Mouse (Mus musculus): ENCODE measurements around the gene Ppp1r21. TPM values are rescaled to one million over a fixed set of nuclear protein-coding genes. Genes with fewer than 3 reads are reported as not detected.
A peak's percentile ranks its signal among the peaks of the same experiment; 100 is the strongest.

The Ppp1r21 gene
- polyA plus RNA-seq, 1 experiment from 2014 or later, result 20.5 TPM

- Histone ChIP-seq H3K27me3 (no peaks in the 10 kb centered on the region), H3K9ac (replicated peaks) (no peak overlapping the region), H3K4me1 (replicated peaks) (peaks cover 58% of the 10 kb centered on the region), H3K4me3 (replicated peaks) (no peak overlapping the region), H3K4me2 (peak overlapping the region; percentile 23), H3K36me3 (peaks cover 18% of the 10 kb centered on the region; the same call in 1 of the 2 replicates), H3K9me3 (0 out of 2 replicates have a peak, but pooled peaks cover 7% of the 10 kb centered on the region), H3K27ac (peak overlapping the region; percentile 86)
- WGBS, result 76% methylated on average over 7 of the region's 7 CpGs
- no peak for ATAC-seq (ENCODE audit: insufficient number of reproducible peaks, insufficient read depth, low FRiP score, low TSS enrichment, low read depth)
These were observed 97.2 kb downstream of the Ppp1r21 start for GRCm38 (mm10) chr17:88627150-88627549.

- peak overlapping the region; percentile 73 for H3K27ac ChIP-seq
- no peak overlapping the region for H3K4me2 ChIP-seq
- H3K9ac ChIP-seq (replicated peaks), result no peak overlapping the region
- 53% methylated on average over 10 of the region's 10 CpGs for WGBS
- ATAC-seq (ENCODE audit: insufficient number of reproducible peaks, insufficient read depth, low FRiP score, low TSS enrichment, low read depth), result no peak
- H3K4me1 ChIP-seq (replicated peaks), result peaks cover 58% of the 10 kb centered on the region
- no peaks in the 10 kb centered on the region for H3K9me3 ChIP-seq
- no peak overlapping the region for H3K4me3 ChIP-seq (replicated peaks)
- H3K27me3 ChIP-seq, result no peaks in the 10 kb centered on the region
- peaks cover 5% of the 10 kb centered on the region; the same call in 1 of the 2 replicates for H3K36me3 ChIP-seq
These were observed 98.9 kb downstream of the Ppp1r21 start for GRCm38 (mm10) chr17:88628676-88629380.

- peak overlapping the region; percentile 73 for H3K27ac ChIP-seq
- no peak overlapping the region for H3K9ac ChIP-seq (replicated peaks)
- H3K9me3 ChIP-seq, result no peaks in the 10 kb centered on the region
- 50% methylated on average over 4 of the region's 4 CpGs for WGBS
- H3K4me1 ChIP-seq (replicated peaks), result peaks cover 58% of the 10 kb centered on the region
- 0 out of 2 replicates have a peak overlapping the region, but pooled peaks have one; percentile 3 for H3K4me2 ChIP-seq
- no peak for ATAC-seq (ENCODE audit: insufficient number of reproducible peaks, insufficient read depth, low FRiP score, low TSS enrichment, low read depth)
- H3K27me3 ChIP-seq, result no peaks in the 10 kb centered on the region
- H3K4me3 ChIP-seq (replicated peaks), result no peak overlapping the region
- 0 out of 2 replicates have a peak, but pooled peaks cover under 1% of the 10 kb centered on the region for H3K36me3 ChIP-seq
These were observed 99.5 kb downstream of the Ppp1r21 start for GRCm38 (mm10) chr17:88629381-88629759.

- H3K9ac ChIP-seq (replicated peaks), result no peak overlapping the region
These were observed 100.1 kb downstream of the Ppp1r21 start for GRCm38 (mm10) chr17:88629931-88630553.

GRCm38 (mm10) chr17:88630554-88630948 is 100.6 kb downstream of the Ppp1r21 start:
- no peaks in the 10 kb centered on the region for H3K9me3 ChIP-seq
- H3K27ac ChIP-seq, result peak overlapping the region; percentile 73; the same call in 1 of the 2 replicates
- H3K4me3 ChIP-seq (replicated peaks), result no peak overlapping the region
- ATAC-seq (ENCODE audit: insufficient number of reproducible peaks, insufficient read depth, low FRiP score, low TSS enrichment, low read depth), result no peak
- 92% methylated on average over 3 of the region's 3 CpGs for WGBS
- no peak overlapping the region for H3K4me2 ChIP-seq
- peaks cover 5% of the 10 kb centered on the region for H3K36me3 ChIP-seq
- no peaks in the 10 kb centered on the region for H3K27me3 ChIP-seq
- H3K9ac ChIP-seq (replicated peaks), result no peak overlapping the region
- peaks cover 55% of the 10 kb centered on the region for H3K4me1 ChIP-seq (replicated peaks)

More at GRCm38 (mm10) chr17:88629931-88630553, 100.1 kb downstream of the Ppp1r21 start:
- Histone ChIP-seq H3K4me1 (replicated peaks) (peaks cover 58% of the 10 kb centered on the region), H3K9me3 (no peaks in the 10 kb centered on the region), H3K4me3 (replicated peaks) (no peak overlapping the region), H3K27ac (peak overlapping the region; percentile 73), H3K4me2 (peak overlapping the region; percentile 3; the same call in 1 of the 2 replicates), H3K27me3 (no peaks in the 10 kb centered on the region), H3K36me3 (peaks cover under 1% of the 10 kb centered on the region; the same call in 1 of the 2 replicates)
- no peak for ATAC-seq (ENCODE audit: insufficient number of reproducible peaks, insufficient read depth, low FRiP score, low TSS enrichment, low read depth)
- 38% methylated on average over 11 of the region's 11 CpGs for WGBS

GRCm38 (mm10) chr17:88632631-88633030 is 102.7 kb downstream of the Ppp1r21 start:
- Histone ChIP-seq H3K4me2 (no peak overlapping the region), H3K27ac (no peak overlapping the region), H3K4me1 (replicated peaks) (peaks cover 37% of the 10 kb centered on the region), H3K4me3 (replicated peaks) (no peak overlapping the region), H3K27me3 (no peaks in the 10 kb centered on the region), H3K9ac (replicated peaks) (no peak overlapping the region), H3K9me3 (no peaks in the 10 kb centered on the region), H3K36me3 (peaks cover 21% of the 10 kb centered on the region)
- ATAC-seq (ENCODE audit: insufficient number of reproducible peaks, insufficient read depth, low FRiP score, low TSS enrichment, low read depth), result no peak
- WGBS, result 88% methylated on average over 3 of the region's 3 CpGs

GRCm38 (mm10) chr17:88636076-88636475 is 106.2 kb downstream of the Ppp1r21 start:
- Histone ChIP-seq H3K4me2 (no peak overlapping the region), H3K4me3 (replicated peaks) (no peak overlapping the region), H3K36me3 (peaks cover 27% of the 10 kb centered on the region), H3K4me1 (replicated peaks) (peaks cover 8% of the 10 kb centered on the region; the same call in 1 of the 2 replicates), H3K27ac (no peak overlapping the region), H3K9me3 (no peaks in the 10 kb centered on the region), H3K9ac (replicated peaks) (no peak overlapping the region), H3K27me3 (no peaks in the 10 kb centered on the region)
- WGBS, result 87% methylated on average over 14 of the region's 14 CpGs
- ATAC-seq (ENCODE audit: insufficient number of reproducible peaks, insufficient read depth, low FRiP score, low TSS enrichment, low read depth), result no peak

- Histone ChIP-seq H3K27me3 (no peaks in the 10 kb centered on the region), H3K9ac (replicated peaks) (no peak overlapping the region), H3K27ac (no peak overlapping the region), H3K4me2 (no peak overlapping the region), H3K4me3 (replicated peaks) (no peak overlapping the region), H3K4me1 (replicated peaks) (0 out of 2 replicates have a peak, but pooled peaks cover 4% of the 10 kb centered on the region), H3K9me3 (no peaks in the 10 kb centered on the region), H3K36me3 (peaks cover 27% of the 10 kb centered on the region)
- no peak for ATAC-seq (ENCODE audit: insufficient number of reproducible peaks, insufficient read depth, low FRiP score, low TSS enrichment, low read depth)
- 74% methylated on average over 12 of the region's 12 CpGs for WGBS
These were observed 106.7 kb downstream of the Ppp1r21 start for GRCm38 (mm10) chr17:88636587-88636986.

Other genes starting within 250 kb of the Ppp1r21 start
- 14.9 and 15.8 TPM in 2 replicates for gene Foxn2, start 89.4 kb upstream of the Ppp1r21 start, polyA plus RNA-seq (2016; fragmentation: Nextera tagmentation; extraction: Ambion mirVana)
- 4.8 and 6.1 TPM in 2 replicates for gene Ston1, start 67.6 kb downstream of the Ppp1r21 start, polyA plus RNA-seq (2016; fragmentation: Nextera tagmentation; extraction: Ambion mirVana)
- gene Gtf2a1l, start 138.5 kb downstream of the Ppp1r21 start, polyA plus RNA-seq (2016; fragmentation: Nextera tagmentation; extraction: Ambion mirVana), result 0.49 TPM in 1 of 2 replicates, not detected in the other